Mouse (Mus musculus): ENCODE results near the gene Phgr1.

The Phgr1 gene

GRCm38 (mm10) chr2:118778418-118778817 is 5.8 kb downstream of the Phgr1 start:
- in situ Hi-C loops (cut with MboI, MseI): no loop called here

- in situ Hi-C loops (cut with MboI, MseI): no loop called here
Measured at GRCm38 (mm10) chr2:118779065-118779464, 6.5 kb downstream of the Phgr1 start.

- in situ Hi-C loops (cut with MboI, MseI): no loop called here
Measured at GRCm38 (mm10) chr2:118779504-118780480, 7.2 kb downstream of the Phgr1 start, which contains the start of gene Disp2. Gene Disp2 (plus strand): TSS chr2:118779719.

GRCm38 (mm10) chr2:118781115-118781514 is 8.5 kb downstream of the Phgr1 start:
- in situ Hi-C loops (cut with MboI, MseI): no loop called here

- in situ Hi-C loops (cut with MboI, MseI): no loop called here
Measured at GRCm38 (mm10) chr2:118782303-118782702, 9.7 kb downstream of the Phgr1 start.

- in situ Hi-C loops (cut with MboI, MseI): no loop called here
Measured at GRCm38 (mm10) chr2:118783093-118783492, 10.5 kb downstream of the Phgr1 start.

GRCm38 (mm10) chr2:118783663-118784062 is 11.1 kb downstream of the Phgr1 start:
- in situ Hi-C loops (cut with MboI, MseI): no loop called here

GRCm38 (mm10) chr2:118786525-118786924 is 14.0 kb downstream of the Phgr1 start:
- in situ Hi-C loops (cut with MboI, MseI): no loop called here

- in situ Hi-C loops (cut with MboI, MseI): no loop called here
Measured at GRCm38 (mm10) chr2:118789501-118789900, 16.9 kb downstream of the Phgr1 start.

- in situ Hi-C loops (cut with MboI, MseI): loop anchor here in 1 of 2 experiments (5.0 kb wide), 1 partner anchor 92 kb away; no protein-coding TSS in a partner anchor
Measured at GRCm38 (mm10) chr2:118790221-118790550, 17.6 kb downstream of the Phgr1 start.

GRCm38 (mm10) chr2:118790551-118791525 is 18.3 kb downstream of the Phgr1 start:
- in situ Hi-C loops (cut with MboI, MseI): loop anchor here in 1 of 2 experiments (5.0 kb wide), 1 partner anchor 91 kb away; no protein-coding TSS in a partner anchor

- in situ Hi-C loops (cut with MboI, MseI): loop anchor here in 1 of 2 experiments (5.0 kb wide), 1 partner anchor 91 kb away; no protein-coding TSS in a partner anchor
Measured at GRCm38 (mm10) chr2:118791591-118792258, 19.2 kb downstream of the Phgr1 start.

- in situ Hi-C loops (cut with MboI, MseI): loop anchor here in 1 of 2 experiments (5.0 kb wide), 1 partner anchor 90 kb away; no protein-coding TSS in a partner anchor
Measured at GRCm38 (mm10) chr2:118792259-118792613, 19.7 kb downstream of the Phgr1 start.

- in situ Hi-C loops (cut with MboI, MseI): loop anchor here in 1 of 2 experiments (5.0 kb wide), 1 partner anchor 89 kb away; no protein-coding TSS in a partner anchor
Measured at GRCm38 (mm10) chr2:118793636-118794035, 21.1 kb downstream of the Phgr1 start.

GRCm38 (mm10) chr2:118802542-118803118 is 30.1 kb downstream of the Phgr1 start:
- in situ Hi-C loops (cut with MboI, MseI): loop anchor here in 1 of 2 experiments (10.0 kb wide), 1 partner anchor 1778 kb away; no protein-coding TSS in a partner anchor

GRCm38 (mm10) chr2:118804474-118804873 is 31.9 kb downstream of the Phgr1 start:
- in situ Hi-C loops (cut with MboI, MseI): loop anchor here in 1 of 2 experiments (10.0 kb wide), 1 partner anchor 1780 kb away; no protein-coding TSS in a partner anchor

GRCm38 (mm10) chr2:118805137-118805536 is 32.6 kb downstream of the Phgr1 start:
- in situ Hi-C loops (cut with MboI, MseI): loop anchor here in 1 of 2 experiments (10.0 kb wide), 1 partner anchor 1780 kb away; no protein-coding TSS in a partner anchor

- in situ Hi-C loops (cut with MboI, MseI): loop anchor here in 1 of 2 experiments (10.0 kb wide), 1 partner anchor 1781 kb away; no protein-coding TSS in a partner anchor
Measured at GRCm38 (mm10) chr2:118805756-118806155, 33.2 kb downstream of the Phgr1 start.

- in situ Hi-C loops (cut with MboI, MseI): loop anchor here in 1 of 2 experiments (10.0 kb wide), 1 partner anchor 1782 kb away; no protein-coding TSS in a partner anchor
Measured at GRCm38 (mm10) chr2:118806860-118807259, 34.3 kb downstream of the Phgr1 start.

GRCm38 (mm10) chr2:118810861-118811260 is 38.3 kb downstream of the Phgr1 start:
- in situ Hi-C loops (cut with MboI, MseI): no loop called here

Data from T-helper 17 cell (primary cell).